Mouse (Mus musculus) ES-E14 (cell line): Measurements from ENCODE around the gene Kif26b. TPM values are rescaled to one million over a fixed set of nuclear protein-coding genes. Genes with fewer than 3 reads are reported as not detected.
A peak's percentile ranks its signal among the peaks of the same experiment; 100 is the strongest.

Source experiments
- DNase-seq: peaks from one replicate; pipeline ENCODE4 v3.0.0-alpha.2; 2013; ENCODE audit warnings: low read depth, low spot score
- H3K27ac ChIP-seq: 2 replicates; pipeline ENCODE4 v1.5.1; 2012; ENCODE audit warnings: low read depth, mild to moderate bottlenecking, low read length, moderate library complexity, mixed read lengths; ENCODE audit not compliant: poor library complexity, insufficient read depth, severe bottlenecking
- H3K36me3 ChIP-seq: 2 replicates; pipeline ENCODE4 v1.6.1; 2012; ENCODE audit warnings: mild to moderate bottlenecking, low read length, moderate library complexity, mixed read lengths; ENCODE audit not compliant: control insufficient read depth, poor library complexity, insufficient read depth, severe bottlenecking
- H3K4me1 ChIP-seq, 2 experiments: fragments of 150-350 bp in 1 of 2; sonication (generic) in 1 of 2; 2 replicates each; pipeline ENCODE4 v1.6.1; 2012; ENCODE audit warnings: low read length in 2 of 2, mild to moderate bottlenecking in 1 of 2, mixed read lengths in 1 of 2; ENCODE audit not compliant: control insufficient read depth in 2 of 2, insufficient read depth in 2 of 2, poor library complexity in 1 of 2
- H3K4me3 ChIP-seq, 2 experiments: fragments of 150-350 bp in 1 of 2; sonication (generic) in 1 of 2; 2 replicates each; pipeline ENCODE4 v1.5.1; 2012; ENCODE audit warnings: low read length in 2 of 2, low read depth in 1 of 2, mild to moderate bottlenecking in 1 of 2, mixed read lengths in 1 of 2; ENCODE audit not compliant: insufficient read depth in 1 of 2, poor library complexity in 1 of 2, severe bottlenecking in 1 of 2
- H3K9ac ChIP-seq: 2 replicates; pipeline ENCODE4 v1.6.1; 2012; ENCODE audit warnings: low read depth, mild to moderate bottlenecking, low read length, mixed read lengths; ENCODE audit not compliant: poor library complexity, insufficient read depth, severe bottlenecking
- H3K9me3 ChIP-seq: fragments of 150-350 bp; sonication (generic); 2 replicates; pipeline ENCODE4 v1.6.1; 2012; ENCODE audit warnings: low read depth, mild to moderate bottlenecking, low read length; ENCODE audit not compliant: control insufficient read depth, insufficient read depth
- CHD2 ChIP-seq: IDR thresholded peaks from 2 replicates; pipeline ENCODE4 v1.6.1; 2014; ENCODE audit warnings: mild to moderate bottlenecking, low read depth, low read length, inconsistent platforms
- HCFC1 ChIP-seq: IDR thresholded peaks from 2 replicates; pipeline ENCODE4 v1.6.1; 2012; ENCODE audit warnings: low read length, inconsistent platforms, borderline replicate concordance; ENCODE audit not compliant: insufficient read depth
- MAFK ChIP-seq: IDR thresholded peaks from 2 replicates; pipeline ENCODE4 v1.6.1; 2014; ENCODE audit warnings: mild to moderate bottlenecking, low read depth, low read length, inconsistent platforms; ENCODE audit not compliant: insufficient read depth
- ZC3H11A ChIP-seq: IDR thresholded peaks from 2 replicates; pipeline ENCODE4 v1.6.1; 2012; ENCODE audit warnings: low read depth, mild to moderate bottlenecking, inconsistent platforms, low read length, borderline replicate concordance
- ZNF384 ChIP-seq: IDR thresholded peaks from 2 replicates; pipeline ENCODE4 v1.6.1; 2012; ENCODE audit warnings: low read depth, low read length, inconsistent platforms
- in situ Hi-C, 2 experiments: fragments of 600-800 bp; cut with MboI; formaldehyde crosslinking; loops; one replicate each; pipeline ENCODE4 v1.15.1; 2025; ENCODE audit warnings: low sequenced_read_pairs in 2 of 2, inconsistent platforms in 1 of 2; ENCODE audit not compliant: unreplicated experiment in 2 of 2
- total RNA-seq: library from RNA; depleted of rRNA; stranded (reverse); fragments of 300-350 nt; gene quantifications from 2 replicates; pipeline ENCODE4 v1.2.3, GENCODE M21; 2012

Kif26b gene
- total RNA-seq, 1 experiment = 0.94 TPM

- Histone ChIP-seq H3K4me3 (no peak overlapping the region), H3K36me3 (no peaks in the 10 kb centered on the region), H3K4me1 (no peaks in the 10 kb centered on the region), H3K9ac (no peak overlapping the region), H3K9me3 (no peaks in the 10 kb centered on the region), H3K27ac (no peak overlapping the region)
- TF ChIP-seq ZNF384 = no peak
- TF ChIP-seq ZC3H11A = no peak
- no peak for TF ChIP-seq HCFC1
- TF ChIP-seq CHD2 = no peak
- no peak for TF ChIP-seq MAFK
- DNase-seq = no peak
- in situ Hi-C loops = no loop called here
Measured at GRCm38 (mm10) chr1:178564800-178565199, 35.9 kb downstream of the Kif26b start.

- no peak overlapping the region for H3K27ac ChIP-seq
- DNase-seq = no peak
- H3K36me3 ChIP-seq = no peaks in the 10 kb centered on the region
- peaks cover 0 to 2% of the 10 kb centered on the region in 2 experiments; a peak in 1 of 4 replicates for H3K4me1 ChIP-seq
- H3K9ac ChIP-seq = no peak overlapping the region
- H3K9me3 ChIP-seq = no peaks in the 10 kb centered on the region
- in situ Hi-C loops = no loop called here
- H3K4me3 ChIP-seq = no peak overlapping the region
- TF ChIP-seq CHD2 (no peak), ZNF384 (no peak), MAFK (no peak), ZC3H11A (no peak), HCFC1 (no peak)
Measured at GRCm38 (mm10) chr1:178568551-178569545, 39.9 kb downstream of the Kif26b start.

- DNase-seq = no peak
- Histone ChIP-seq H3K4me1 (peaks cover 0 to 2% of the 10 kb centered on the region in 2 experiments; a peak in 1 of 4 replicates), H3K9ac (no peak overlapping the region), H3K27ac (no peak overlapping the region), H3K36me3 (no peaks in the 10 kb centered on the region), H3K4me3 (no peak overlapping the region), H3K9me3 (no peaks in the 10 kb centered on the region)
- in situ Hi-C loops = no loop called here
- TF ChIP-seq MAFK = no peak
Measured at GRCm38 (mm10) chr1:178571009-178571408, 42.1 kb downstream of the Kif26b start.

GRCm38 (mm10) chr1:178571885-178572444 lies 43.0 kb downstream of the Kif26b start:
- no peaks in the 10 kb centered on the region for H3K36me3 ChIP-seq
- in situ Hi-C loops = no loop called here
- no peak overlapping the region for H3K9ac ChIP-seq
- H3K9me3 ChIP-seq = no peaks in the 10 kb centered on the region
- no peak overlapping the region for H3K4me3 ChIP-seq
- DNase-seq = peak; percentile 22
- peaks cover 0 to 2% of the 10 kb centered on the region in 2 experiments; a peak in 1 of 4 replicates for H3K4me1 ChIP-seq
- no peak overlapping the region for H3K27ac ChIP-seq
- TF ChIP-seq MAFK = no peak
- no peak for TF ChIP-seq CHD2
- TF ChIP-seq ZC3H11A = no peak
- no peak for TF ChIP-seq HCFC1
- TF ChIP-seq ZNF384 = no peak
